Comparison of ENCODE assay signal across 9 mouse cellular contexts in the genomic region with DNA sequence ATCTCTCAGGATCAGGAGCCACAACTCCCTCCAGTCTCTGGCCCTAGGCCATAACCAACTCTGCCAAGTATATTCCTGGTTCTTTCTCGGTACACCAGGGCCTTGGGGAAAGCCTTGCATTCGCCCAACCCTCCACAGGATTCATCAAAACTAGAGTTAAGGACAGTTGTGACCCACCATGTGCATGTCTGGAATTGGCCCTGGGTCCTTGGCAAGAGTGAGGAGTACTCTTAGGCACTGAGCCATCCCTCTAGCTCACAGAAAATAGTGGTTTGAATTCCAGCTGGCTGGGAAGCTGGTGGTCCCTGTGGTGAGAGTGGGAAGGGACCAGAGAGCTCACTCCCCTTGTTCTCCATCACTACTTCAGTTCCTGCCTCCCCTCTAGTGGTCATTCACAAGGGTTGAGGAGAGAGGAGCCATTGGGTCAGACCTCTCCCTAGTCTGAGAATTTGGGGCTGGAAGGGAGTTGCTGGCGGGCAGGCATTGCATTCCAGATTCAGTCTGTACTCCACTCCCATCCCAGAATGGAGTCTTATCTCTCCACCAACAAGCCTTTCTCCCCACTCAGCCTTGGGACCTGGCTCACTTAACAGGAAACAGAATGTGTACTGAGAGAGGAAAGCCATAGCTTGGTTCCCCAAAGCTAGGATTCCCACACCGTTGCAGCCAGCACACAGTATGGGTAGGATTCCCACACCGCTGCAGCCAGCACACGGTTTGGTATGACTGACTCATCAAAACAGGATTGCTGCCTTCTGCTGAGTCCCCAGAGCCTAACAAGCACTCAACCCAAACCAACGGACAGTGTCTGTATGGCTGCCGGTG. TPM values are rescaled to one million over a fixed set of nuclear protein-coding genes. Genes with fewer than 3 reads are reported as not detected.
DNase-seq lines count a peak whose midpoint lies in the region; ATAC-seq and TF ChIP-seq lines count a peak whose summit lies in the region.
"Had no signal": no experiment of that assay in that cellular context is flagged by ENCODE, and none has a peak within 500 bp of the region (broad histone marks: within the 10 kb centered on the region; RNA-seq: fewer than 3 reads in every experiment).

No protein-coding gene starts in this region.

- peaks cover 36% of the 10 kb centered on the region for H3K4me1 ChIP-seq in kidney, embryonic 15.5 days
- peaks cover 87% of the 10 kb centered on the region for H3K4me1 ChIP-seq in E14TG2a.4 (replicated peaks; ENCODE audit: low read depth, low read length)
- peaks cover 40% of the 10 kb centered on the region for H3K4me1 ChIP-seq in embryonic facial prominence, embryonic 13.5 days
- peaks cover 18% of the 10 kb centered on the region for H3K4me1 ChIP-seq in hindbrain, postnatal 0 days (ENCODE audit: insufficient read depth, low read length)

- H3K9ac ChIP-seq in kidney, embryonic 15.5 days: no peak overlapping the region
- 0 out of 2 replicates have a peak overlapping the region, but pooled peaks have one; percentile 28 for H3K9ac ChIP-seq in embryonic facial prominence, embryonic 13.5 days
- H3K9ac ChIP-seq in hindbrain, postnatal 0 days (replicated peaks; ENCODE audit: low read length): no peak overlapping the region

- no peak for TF ChIP-seq CTCF in E14TG2a.4 (conservative IDR thresholded peaks at IDR 0.05; ENCODE audit: low read length)
- peak; percentile 31 for TF ChIP-seq CTCF in hindbrain, postnatal 0 days (IDR thresholded peaks at IDR 0.05; ENCODE audit: low read depth)

- DNase-seq in kidney, adult 18-20 months: no peak
- DNase-seq in hindbrain, postnatal 0 days (ENCODE audit: low spot score): peak; percentile 53
- no peak for DNase-seq in natural killer cell, adult 2 months (ENCODE audit: low spot score in 2 of 2)
- no peak for DNase-seq in spleen, postnatal 4 days (ENCODE audit: low spot score in 2 of 2)
- no peak for DNase-seq in spleen, postnatal 14 days (ENCODE audit: low spot score in 2 of 2)

- no peak overlapping the region for H3K4me3 ChIP-seq in kidney, embryonic 15.5 days (replicated peaks)
- H3K4me3 ChIP-seq in E14TG2a.4 (replicated peaks; ENCODE audit: low read length): peak overlapping the region; percentile 65
- no peak overlapping the region for H3K4me3 ChIP-seq in embryonic facial prominence, embryonic 13.5 days
- H3K4me3 ChIP-seq in hindbrain, postnatal 0 days (ENCODE audit: low read length): no peak overlapping the region

- no peak for ATAC-seq in kidney, embryonic 15.5 days (replicated peaks; ENCODE audit: low FRiP score)
- no peak for ATAC-seq in embryonic facial prominence, embryonic 13.5 days (ENCODE audit: insufficient number of reproducible peaks, insufficient read depth, low FRiP score, low TSS enrichment, low read depth)
- ATAC-seq in hindbrain, postnatal 0 days: no peak
- ATAC-seq: Patski had no signal

- no peaks in the 10 kb centered on the region for H3K27me3 ChIP-seq in kidney, embryonic 15.5 days
- no peaks in the 10 kb centered on the region for H3K27me3 ChIP-seq in E14TG2a.4 (ENCODE audit: insufficient read depth, low read length)
- H3K27me3 ChIP-seq in embryonic facial prominence, embryonic 13.5 days: 0 out of 2 replicates have a peak, but pooled peaks cover 3% of the 10 kb centered on the region
- no peaks in the 10 kb centered on the region for H3K27me3 ChIP-seq in hindbrain, postnatal 0 days (ENCODE audit: insufficient read depth, low read length)
- H3K27me3 ChIP-seq: Patski had no signal

- peak overlapping the region; percentile 80 for H3K27ac ChIP-seq in kidney, embryonic 15.5 days
- peak overlapping the region; percentile 75 for H3K27ac ChIP-seq in embryonic facial prominence, embryonic 13.5 days
- H3K27ac ChIP-seq in hindbrain, postnatal 0 days: peak overlapping the region; percentile 20; the same call in 1 of the 2 replicates

- H3K4me2 ChIP-seq in kidney, embryonic 15.5 days: no peak overlapping the region
- H3K4me2 ChIP-seq in embryonic facial prominence, embryonic 13.5 days: no peak overlapping the region
- no peak overlapping the region for H3K4me2 ChIP-seq in hindbrain, postnatal 0 days (ENCODE audit: low read depth, low read length)

- H3K36me3 ChIP-seq in kidney, embryonic 15.5 days: no peaks in the 10 kb centered on the region
- H3K36me3 ChIP-seq in E14TG2a.4 (ENCODE audit: insufficient read depth, low read length): peaks cover 12% of the 10 kb centered on the region
- H3K36me3 ChIP-seq in embryonic facial prominence, embryonic 13.5 days: no peaks in the 10 kb centered on the region
- H3K36me3 ChIP-seq in hindbrain, postnatal 0 days (ENCODE audit: insufficient read depth, low read length): no peaks in the 10 kb centered on the region

- 77% methylated on average over 8 of the region's 8 CpGs for WGBS in kidney, embryonic 15.5 days
- 68% methylated on average over 8 of the region's 8 CpGs for WGBS in embryonic facial prominence, embryonic 13.5 days
- 61% methylated on average over 8 of the region's 8 CpGs for WGBS in hindbrain, postnatal 0 days

- no peaks in the 10 kb centered on the region for H3K9me3 ChIP-seq in kidney, embryonic 15.5 days (replicated peaks)
- no peaks in the 10 kb centered on the region for H3K9me3 ChIP-seq in E14TG2a.4 (ENCODE audit: low read length)
- no peaks in the 10 kb centered on the region for H3K9me3 ChIP-seq in embryonic facial prominence, embryonic 13.5 days
- H3K9me3 ChIP-seq in hindbrain, postnatal 0 days (ENCODE audit: low read length): no peaks in the 10 kb centered on the region

RNA-seq across cellular contexts. Expression of a gene that starts 43.1 kb away (rescaled TPM):
- polyA plus RNA-seq in kidney, embryonic 15.5 days (2015; fragmentation: Nextera tagmentation; extraction: Ambion mirVana): 5.0 and 6.0 TPM in 2 replicates
- 4.5 and 5.3 TPM in 2 replicates for polyA plus RNA-seq in embryonic facial prominence, embryonic 13.5 days (2015; fragmentation: Nextera tagmentation; extraction: Ambion mirVana)
- total RNA-seq in hindbrain, postnatal 0 days (2014; rRNA removed): 4.8 and 9.7 TPM in 2 replicates
- 0.91 and 1.6 TPM in 2 replicates for polyA plus RNA-seq in hindbrain, postnatal 0 days (2015; fragmentation: Nextera tagmentation; extraction: Ambion mirVana)
- polyA plus RNA-seq: Patski had no signal

Comparison
In these comparisons a context has a peak if more than half of its experiments do, and no peak if none do; other contexts are left out.
1. H3K27ac ChIP-seq: peak in every context shown above with its lines; median percentile 80 in kidney, embryonic 15.5 days; 75 in embryonic facial prominence, embryonic 13.5 days; 20 in hindbrain, postnatal 0 days.